ENCODE assay signal across 8 mouse cellular contexts in the genomic region with DNA sequence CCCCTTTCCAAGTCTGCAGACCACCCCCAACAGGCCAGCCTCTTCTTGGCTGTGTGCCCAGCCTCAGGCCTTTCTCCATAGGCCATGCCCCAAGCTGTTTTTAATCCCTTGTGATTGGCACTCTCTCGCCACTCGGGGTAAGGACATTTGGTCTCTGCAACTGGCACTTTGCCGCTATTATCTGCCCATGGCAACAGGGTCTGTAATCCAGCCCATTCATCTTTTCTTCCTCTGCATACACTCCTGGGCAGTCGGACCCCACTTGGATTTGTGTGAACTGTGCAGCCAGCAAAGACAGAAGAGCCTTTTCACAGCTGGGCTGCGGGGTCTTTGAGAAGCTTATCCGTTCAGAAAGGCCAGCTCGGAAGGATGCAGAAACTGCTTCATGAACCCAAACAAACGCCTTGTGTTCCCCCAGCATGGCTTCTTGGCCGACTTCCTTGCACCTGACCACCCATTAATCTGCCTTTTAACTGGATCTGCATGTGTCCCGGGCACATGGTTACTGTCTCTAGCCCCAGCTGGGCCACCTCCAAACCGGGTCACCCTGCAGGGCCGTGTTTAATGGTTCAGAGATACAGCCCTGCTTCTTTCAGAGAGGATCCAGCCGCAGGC.
DNase-seq lines count a peak whose midpoint lies in the region; ATAC-seq and TF ChIP-seq lines count a peak whose summit lies in the region.

No protein-coding gene starts in this region.

- H3K4me3 ChIP-seq in heart, embryonic 11.5 days (ENCODE audit: low read depth, low read length): no peak overlapping the region
- H3K4me3 ChIP-seq in forebrain, embryonic 12.5 days (replicated peaks): no peak overlapping the region
- no peak overlapping the region for H3K4me3 ChIP-seq in neural tube, embryonic 13.5 days

- H3K4me1 ChIP-seq in heart, embryonic 11.5 days (ENCODE audit: control insufficient read depth, insufficient read depth, low read length): peaks cover 6% of the 10 kb centered on the region
- peaks cover 53% of the 10 kb centered on the region for H3K4me1 ChIP-seq in forebrain, embryonic 12.5 days
- peaks cover 66% of the 10 kb centered on the region for H3K4me1 ChIP-seq in neural tube, embryonic 13.5 days (replicated peaks)

- no peak for ATAC-seq in heart, embryonic 11.5 days (replicated peaks; ENCODE audit: insufficient number of reproducible peaks, low FRiP score, low TSS enrichment)
- ATAC-seq in forebrain, embryonic 12.5 days (ENCODE audit: low FRiP score): peak; percentile 86
- peak; percentile 86 for ATAC-seq in neural tube, embryonic 13.5 days (ENCODE audit: low read depth)

- TF ChIP-seq POLR2A in brain, embryonic 14.5 days (IDR thresholded peaks at IDR 0.05; ENCODE audit: borderline replicate concordance, extremely low read depth, insufficient read depth, insufficient read length, poor library complexity, severe bottlenecking): no peak

- no peak overlapping the region for H3K27ac ChIP-seq in heart, embryonic 11.5 days (ENCODE audit: low read depth, low read length)
- H3K27ac ChIP-seq in forebrain, embryonic 12.5 days: peak overlapping the region; percentile 81
- peak overlapping the region; percentile 66 for H3K27ac ChIP-seq in neural tube, embryonic 13.5 days (replicated peaks)

- no peaks in the 10 kb centered on the region for H3K9me3 ChIP-seq in heart, embryonic 11.5 days (replicated peaks; ENCODE audit: control insufficient read depth, low read length)
- H3K9me3 ChIP-seq in forebrain, embryonic 12.5 days: no peaks in the 10 kb centered on the region
- H3K9me3 ChIP-seq in neural tube, embryonic 13.5 days: no peaks in the 10 kb centered on the region

- TF ChIP-seq CTCF in brain, embryonic 14.5 days (IDR thresholded peaks at IDR 0.05; ENCODE audit: borderline replicate concordance, extremely low read depth, insufficient read depth, insufficient read length): no peak

- no peaks in the 10 kb centered on the region for H3K27me3 ChIP-seq in heart, embryonic 11.5 days (ENCODE audit: control insufficient read depth, insufficient read depth, low read length)
- peaks cover 70% of the 10 kb centered on the region for H3K27me3 ChIP-seq in forebrain, embryonic 12.5 days
- H3K27me3 ChIP-seq in neural tube, embryonic 13.5 days: 0 out of 2 replicates have a peak, but pooled peaks cover 3% of the 10 kb centered on the region

- DNase-seq in heart, adult 11 months: peak; percentile 91
- DNase-seq in brain, embryonic 14.5 days (ENCODE audit: low read depth): peak; percentile 97
- DNase-seq in layer of hippocampus, adult 8-10 months (ENCODE audit: low spot score in 2 of 2): peak; percentile 37 to 52
- no peak for DNase-seq in adrenal gland, adult 2 months
- no peak for DNase-seq in thymus, postnatal 36 days

- H3K9ac ChIP-seq in heart, embryonic 11.5 days (ENCODE audit: low read depth, low read length): no peak overlapping the region
- no peak overlapping the region for H3K9ac ChIP-seq in forebrain, embryonic 12.5 days
- H3K9ac ChIP-seq in neural tube, embryonic 13.5 days: no peak overlapping the region

- 44% methylated on average over 13 of the region's 13 CpGs for WGBS in heart, embryonic 11.5 days (ENCODE audit: insufficient replicate concordance)
- 6% methylated on average over 13 of the region's 13 CpGs for WGBS in forebrain, embryonic 12.5 days
- 11% methylated on average over 13 of the region's 13 CpGs for WGBS in neural tube, embryonic 13.5 days

- H3K4me2 ChIP-seq in heart, embryonic 11.5 days: no peak overlapping the region
- H3K4me2 ChIP-seq in forebrain, embryonic 12.5 days: peak overlapping the region; percentile 22; the same call in 1 of the 2 replicates
- H3K4me2 ChIP-seq in neural tube, embryonic 13.5 days: no peak overlapping the region

- H3K36me3 ChIP-seq in heart, embryonic 11.5 days (ENCODE audit: control insufficient read depth, insufficient read depth, low read length): no peaks in the 10 kb centered on the region
- no peaks in the 10 kb centered on the region for H3K36me3 ChIP-seq in forebrain, embryonic 12.5 days (replicated peaks)
- no peaks in the 10 kb centered on the region for H3K36me3 ChIP-seq in neural tube, embryonic 13.5 days

Comparison
In these comparisons a context has a peak if more than half of its experiments do, and no peak if none do; other contexts are left out.
1. DNase-seq: peak in heart, adult 11 months (single experiment), brain, embryonic 14.5 days (single experiment) and layer of hippocampus, adult 8-10 months (2 of 2); none in adrenal gland, adult 2 months (single experiment) and thymus, postnatal 36 days (0 of 2).